Comparison of ENCODE assay signal across 18 mouse cellular contexts in the genomic region with DNA sequence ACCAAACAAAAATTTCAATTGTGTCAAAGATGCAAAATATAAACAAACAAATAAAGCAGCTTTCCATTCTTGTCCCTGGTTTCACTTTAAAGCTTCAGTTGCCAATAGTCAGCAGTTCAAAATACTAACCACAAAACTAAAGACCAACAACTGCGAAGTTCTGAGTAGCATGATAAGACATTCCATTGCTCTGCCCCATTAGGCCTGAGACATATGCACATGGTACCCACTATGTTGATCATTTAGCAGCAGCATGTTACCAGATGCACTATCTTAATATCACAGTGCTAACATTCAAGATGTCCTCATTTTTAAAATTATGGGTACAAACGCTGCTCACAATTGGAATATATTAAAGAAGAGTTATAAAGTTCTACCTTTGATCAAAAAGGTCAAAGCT. TPM values are rescaled to one million over a fixed set of nuclear protein-coding genes. Genes with fewer than 3 reads are reported as not detected.
DNase-seq lines count a peak whose midpoint lies in the region; ATAC-seq lines count a peak whose summit lies in the region.
"Had no signal": no experiment of that assay in that cellular context is flagged by ENCODE, and none has a peak within 500 bp of the region (broad histone marks: within the 10 kb centered on the region; RNA-seq: fewer than 3 reads in every experiment).

No protein-coding gene starts in this region.

- H3K27me3 ChIP-seq in liver, embryonic 16.5 days (ENCODE audit: control insufficient read depth, insufficient read depth, low read depth, low read length) = no peaks in the 10 kb centered on the region
- no peaks in the 10 kb centered on the region for H3K27me3 ChIP-seq in liver, embryonic 12.5 days (replicated peaks)
- H3K27me3 ChIP-seq in kidney, embryonic 15.5 days = no peaks in the 10 kb centered on the region
- H3K27me3 ChIP-seq: embryonic facial prominence, embryonic 12.5 days; forebrain, embryonic 13.5 days; forebrain, embryonic 15.5 days had no signal

- no peak overlapping the region for H3K4me2 ChIP-seq in liver, embryonic 16.5 days (ENCODE audit: low read depth, low read length)
- no peak overlapping the region for H3K4me2 ChIP-seq in liver, embryonic 12.5 days
- H3K4me2 ChIP-seq in kidney, embryonic 15.5 days = no peak overlapping the region
- H3K4me2 ChIP-seq: embryonic facial prominence, embryonic 12.5 days; forebrain, embryonic 13.5 days; forebrain, embryonic 15.5 days had no signal

- H3K36me3 ChIP-seq in liver, embryonic 16.5 days (ENCODE audit: control insufficient read depth, insufficient read depth) = no peaks in the 10 kb centered on the region; the same call in 1 of the 2 replicates
- H3K36me3 ChIP-seq in liver, embryonic 12.5 days = peaks cover 57% of the 10 kb centered on the region
- peaks cover 55% of the 10 kb centered on the region for H3K36me3 ChIP-seq in kidney, embryonic 15.5 days

- no peaks in the 10 kb centered on the region for H3K4me1 ChIP-seq in liver, embryonic 16.5 days (ENCODE audit: control insufficient read depth, low read depth, low read length)
- H3K4me1 ChIP-seq in liver, embryonic 12.5 days = no peaks in the 10 kb centered on the region
- H3K4me1 ChIP-seq in kidney, embryonic 15.5 days = no peaks in the 10 kb centered on the region
- H3K4me1 ChIP-seq: embryonic facial prominence, embryonic 10.5 days; embryonic facial prominence, embryonic 12.5 days; forebrain, embryonic 13.5 days; forebrain, embryonic 15.5 days had no signal

- no peak overlapping the region for H3K9ac ChIP-seq in liver, embryonic 16.5 days (ENCODE audit: low read depth, low read length)
- H3K9ac ChIP-seq in liver, embryonic 12.5 days = no peak overlapping the region
- H3K9ac ChIP-seq in kidney, embryonic 15.5 days = no peak overlapping the region
- H3K9ac ChIP-seq: embryonic facial prominence, embryonic 12.5 days; forebrain, embryonic 13.5 days; forebrain, embryonic 15.5 days had no signal

- DNase-seq in c-Kit-positive CD71-positive TER-119-negative erythroid progenitor cells, embryonic 14.5 days (ENCODE audit: low read depth) = peak; percentile 9
- DNase-seq in gastrocnemius, postnatal 10 days = no peak
- DNase-seq: adrenal gland, adult 2 months; adrenal gland, postnatal 10 days; adrenal gland, postnatal 25 days; cerebellum, adult 11-12 months; cerebellum, adult 2 months; cerebellum, adult 9-10 months; cerebellum, postnatal 10 days; cerebellum, postnatal 25 days had no signal

- WGBS in liver, embryonic 16.5 days (ENCODE audit: insufficient replicate concordance) = 45% methylated on average over 2 of the region's 2 CpGs
- 69% methylated on average over 2 of the region's 2 CpGs for WGBS in liver, embryonic 12.5 days (ENCODE audit: insufficient replicate concordance)
- 94% methylated on average over 2 of the region's 2 CpGs for WGBS in kidney, embryonic 15.5 days

- no peak overlapping the region for H3K4me3 ChIP-seq in liver, embryonic 16.5 days (ENCODE audit: low read depth, low read length)
- H3K4me3 ChIP-seq in liver, embryonic 12.5 days = no peak overlapping the region
- H3K4me3 ChIP-seq in kidney, embryonic 15.5 days (replicated peaks) = no peak overlapping the region
- H3K4me3 ChIP-seq: embryonic facial prominence, embryonic 10.5 days; embryonic facial prominence, embryonic 12.5 days; forebrain, embryonic 13.5 days; forebrain, embryonic 15.5 days had no signal

- H3K27ac ChIP-seq in liver, embryonic 16.5 days (ENCODE audit: low read length) = no peak overlapping the region
- no peak overlapping the region for H3K27ac ChIP-seq in liver, embryonic 12.5 days
- no peak overlapping the region for H3K27ac ChIP-seq in kidney, embryonic 15.5 days
- H3K27ac ChIP-seq: embryonic facial prominence, embryonic 10.5 days; embryonic facial prominence, embryonic 12.5 days; forebrain, embryonic 13.5 days; forebrain, embryonic 15.5 days had no signal

- ATAC-seq in liver, embryonic 16.5 days (ENCODE audit: low read depth) = 0 out of 2 replicates have a peak, but pooled peaks have one; percentile 11
- ATAC-seq in liver, embryonic 12.5 days = no peak
- peak; percentile 90 for ATAC-seq in megakaryocyte progenitor cell, adult 5-6 weeks (replicated peaks; ENCODE audit: poor library complexity)
- no peak for ATAC-seq in kidney, embryonic 15.5 days (replicated peaks; ENCODE audit: low FRiP score)
- ATAC-seq: forebrain, embryonic 13.5 days; forebrain, embryonic 15.5 days had no signal

- H3K9me3 ChIP-seq in liver, embryonic 16.5 days (replicated peaks; ENCODE audit: control insufficient read depth, low read length) = no peaks in the 10 kb centered on the region
- H3K9me3 ChIP-seq in liver, embryonic 12.5 days (replicated peaks) = no peaks in the 10 kb centered on the region
- H3K9me3 ChIP-seq in kidney, embryonic 15.5 days (replicated peaks) = no peaks in the 10 kb centered on the region
- H3K9me3 ChIP-seq: embryonic facial prominence, embryonic 10.5 days; embryonic facial prominence, embryonic 12.5 days; forebrain, embryonic 13.5 days; forebrain, embryonic 15.5 days had no signal

RNA-seq across cellular contexts. Expression of a gene that starts 40.2 kb away (rescaled TPM):
- polyA plus RNA-seq in liver, embryonic 16.5 days (2015; fragmentation: Nextera tagmentation; extraction: Ambion mirVana) = 72.7 and 78.3 TPM in 2 replicates
- 84.3 and 88.6 TPM in 2 replicates for polyA plus RNA-seq in liver, embryonic 12.5 days (2016; fragmentation: Nextera tagmentation; extraction: Ambion mirVana)
- total RNA-seq in megakaryocyte progenitor cell, adult 5-6 weeks (2015) = 110 and 146 TPM in 2 replicates
- 142 and 235 TPM in 2 replicates for total RNA-seq in megakaryocyte progenitor cell, adult 5-6 weeks (2017)
- 194 and 207 TPM in 2 replicates for polyA plus RNA-seq in kidney, embryonic 15.5 days (2015; fragmentation: Nextera tagmentation; extraction: Ambion mirVana)
- 10 to 100 TPM; 39.2 to 71.2 TPM for total RNA-seq in gastrocnemius, postnatal 10 days (2021)

Comparison
In these comparisons a context has a peak if more than half of its experiments do, and no peak if none do; other contexts are left out.
1. ATAC-seq: peak in liver, embryonic 16.5 days (single experiment) and megakaryocyte progenitor cell, adult 5-6 weeks (single experiment); none in liver, embryonic 12.5 days (single experiment) and kidney, embryonic 15.5 days (single experiment).